Mouse (Mus musculus) ES-E14 (cell line): ENCODE data around the gene Rgs17.

Source experiments
- CHD2 ChIP-seq: IDR thresholded peaks from 2 replicates; pipeline ENCODE4 v1.6.1; 2014; ENCODE audit warnings: mild to moderate bottlenecking, low read depth, low read length, inconsistent platforms
- MAFK ChIP-seq: IDR thresholded peaks from 2 replicates; pipeline ENCODE4 v1.6.1; 2014; ENCODE audit warnings: mild to moderate bottlenecking, low read depth, low read length, inconsistent platforms; ENCODE audit not compliant: insufficient read depth

- no peak for TF ChIP-seq CHD2
- no peak for TF ChIP-seq MAFK
Observed at GRCm38 (mm10) chr10:5857996-5858549, 64.1 kb downstream of the Rgs17 start.
